Mouse (Mus musculus) cortical plate, adult 2 months (tissue): Measurements from ENCODE around the gene Abhd4. TPM values are rescaled to one million over a fixed set of nuclear protein-coding genes. Genes with fewer than 3 reads are reported as not detected.

ENCODE experiments used
- H3K27ac ChIP-seq: fragments of 200-500 bp; 2 replicates; pipeline ENCODE4 v1.5.1; 2012; ENCODE audit warnings: low read length, control low read depth, inconsistent platforms; ENCODE audit not compliant: insufficient read depth
- H3K4me1 ChIP-seq: fragments of 200-500 bp; 2 replicates; pipeline ENCODE4 v1.6.1; 2011; ENCODE audit warnings: low read length; ENCODE audit not compliant: control insufficient read depth, insufficient read depth
- H3K4me3 ChIP-seq: fragments of 200-500 bp; 2 replicates; pipeline ENCODE4 v1.5.1; 2011; ENCODE audit warnings: mild to moderate bottlenecking, low read length, control low read depth; ENCODE audit not compliant: insufficient read depth
- CTCF ChIP-seq: fragments of 200-500 bp; IDR thresholded peaks from 2 replicates; pipeline ENCODE4 v1.5.1; 2011; ENCODE audit warnings: mild to moderate bottlenecking, control low read depth, low read length; ENCODE audit not compliant: insufficient read depth; ENCODE audit errors: extremely low read depth
- POLR2A ChIP-seq: fragments of 200-500 bp; IDR thresholded peaks from 2 replicates; pipeline ENCODE4 v1.6.1; 2011; ENCODE audit warnings: mild to moderate bottlenecking, low read length, control low read depth; ENCODE audit not compliant: insufficient read depth; ENCODE audit errors: extremely low read depth
- polyA plus RNA-seq: library from polyadenylated mRNA; depleted of rRNA; stranded (reverse); fragments of >200 nt; gene quantifications from 2 replicates; pipeline ENCODE4 v1.2.3, GENCODE M21; 2012

The Abhd4 gene
- polyA plus RNA-seq, 1 experiment = 55.7 TPM

DNA sequence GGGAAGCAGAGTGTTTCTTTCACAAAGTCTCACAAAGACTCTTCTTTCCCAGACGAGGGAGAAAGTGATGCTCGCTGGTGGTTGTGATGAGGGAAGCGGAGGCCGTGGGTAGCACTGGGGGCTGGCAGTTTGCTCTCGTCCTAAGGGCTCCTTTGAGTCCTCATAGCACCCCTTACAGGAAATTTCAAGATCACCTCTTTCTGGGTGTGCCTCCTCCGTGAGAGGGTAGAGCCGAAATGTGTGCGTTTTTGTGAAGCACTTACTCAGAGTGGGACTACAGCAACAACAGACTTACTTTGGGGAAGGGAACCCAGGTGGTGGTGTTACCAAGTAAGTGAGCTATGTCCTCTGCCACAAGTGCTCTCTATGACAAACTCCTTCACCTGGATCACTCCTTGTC is 42.8 kb upstream of the Abhd4 start:
- Histone ChIP-seq H3K4me3 (no peak overlapping the region), H3K4me1 (no peaks in the 10 kb centered on the region; the same call in 1 of the 2 replicates), H3K27ac (no peak overlapping the region)
- TF ChIP-seq CTCF = no peak
- no peak for TF ChIP-seq POLR2A

GRCm38 (mm10) chr14:54211755-54212154 is 42.2 kb upstream of the Abhd4 start:
- Histone ChIP-seq H3K4me3 (no peak overlapping the region), H3K4me1 (no peaks in the 10 kb centered on the region; the same call in 1 of the 2 replicates), H3K27ac (no peak overlapping the region)
- TF ChIP-seq CTCF (no peak), POLR2A (no peak)

DNA sequence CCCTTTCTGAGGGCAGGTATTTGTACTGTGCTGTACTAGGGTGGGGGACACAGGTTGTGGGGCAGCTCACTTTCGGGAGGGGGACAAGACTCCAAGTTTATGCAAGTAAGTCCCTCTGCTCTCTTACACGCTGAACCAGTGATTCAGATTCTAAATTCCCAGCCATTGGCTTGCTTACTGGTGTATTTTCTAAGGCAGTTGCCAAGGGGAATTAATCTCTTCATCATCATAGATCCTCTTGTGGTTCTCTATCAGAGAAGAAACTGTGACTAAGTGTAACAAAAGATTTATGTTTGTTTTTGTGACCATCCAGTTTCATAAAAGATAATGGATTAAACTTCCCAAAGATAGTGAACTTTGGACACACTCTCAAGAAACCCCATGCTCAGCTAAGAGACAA is 40.3 kb upstream of the Abhd4 start:
- no peaks in the 10 kb centered on the region; the same call in 1 of the 2 replicates for H3K4me1 ChIP-seq
- H3K27ac ChIP-seq = no peak overlapping the region
- TF ChIP-seq CTCF (no peak), POLR2A (no peak)
- no peak overlapping the region for H3K4me3 ChIP-seq

- no peaks in the 10 kb centered on the region; the same call in 1 of the 2 replicates for H3K4me1 ChIP-seq
- no peak for TF ChIP-seq CTCF
- TF ChIP-seq POLR2A = no peak
- no peak overlapping the region for H3K4me3 ChIP-seq
- H3K27ac ChIP-seq = no peak overlapping the region
Measured at GRCm38 (mm10) chr14:54214477-54214876, 39.5 kb upstream of the Abhd4 start.

DNA sequence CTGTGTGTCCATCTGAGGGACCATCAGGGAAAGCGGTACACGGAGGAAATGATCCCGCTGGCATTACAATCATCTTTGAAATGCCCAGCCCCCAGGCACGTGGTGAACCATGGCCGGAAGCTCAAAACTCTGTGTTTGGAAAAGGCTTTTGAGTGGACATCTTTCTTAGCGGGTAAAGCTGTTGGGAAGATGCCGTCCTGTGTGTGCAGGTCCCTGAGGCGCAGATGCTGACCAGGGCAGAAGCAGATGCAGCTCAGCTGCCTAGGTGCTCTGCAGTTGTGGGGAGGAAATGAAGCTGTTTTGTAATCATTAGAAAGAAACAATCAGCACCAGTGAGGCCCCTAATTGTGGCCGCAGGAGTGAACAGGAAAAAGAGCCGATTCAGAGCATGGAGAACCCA is 39.1 kb upstream of the Abhd4 start:
- TF ChIP-seq CTCF (no peak), POLR2A (no peak)

DNA sequence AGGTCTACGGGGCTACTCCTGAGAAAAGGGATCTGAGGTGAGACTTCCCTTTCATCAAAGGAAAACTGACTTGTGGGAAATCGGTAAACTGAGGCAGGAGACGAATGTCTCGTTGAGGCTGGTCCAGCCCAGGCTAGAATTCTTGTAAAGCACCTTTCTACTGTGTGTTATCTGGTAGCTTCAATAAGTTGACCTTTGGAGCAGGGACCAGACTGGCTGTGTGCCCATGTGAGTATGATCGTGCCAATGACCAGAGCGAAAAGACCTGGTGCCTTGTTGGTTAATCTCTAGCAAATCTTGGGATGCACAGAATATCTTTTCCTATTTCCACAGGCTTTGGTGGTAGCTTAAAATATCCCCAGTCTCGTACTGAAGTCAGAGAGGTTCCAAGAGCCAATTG is 37.9 kb upstream of the Abhd4 start:
- TF ChIP-seq POLR2A (no peak), CTCF (no peak)
- Histone ChIP-seq H3K4me1 (no peaks in the 10 kb centered on the region; the same call in 1 of the 2 replicates), H3K4me3 (no peak overlapping the region), H3K27ac (no peak overlapping the region)

More for the DNA sequence above, 39.1 kb upstream of the Abhd4 start:
- Histone ChIP-seq H3K27ac (no peak overlapping the region), H3K4me1 (no peaks in the 10 kb centered on the region; the same call in 1 of the 2 replicates), H3K4me3 (no peak overlapping the region)

- Histone ChIP-seq H3K4me3 (no peak overlapping the region), H3K4me1 (no peaks in the 10 kb centered on the region; the same call in 1 of the 2 replicates), H3K27ac (no peak overlapping the region)
- no peak for TF ChIP-seq POLR2A
- no peak for TF ChIP-seq CTCF
Measured at GRCm38 (mm10) chr14:54218233-54218632, 35.8 kb upstream of the Abhd4 start.

DNA sequence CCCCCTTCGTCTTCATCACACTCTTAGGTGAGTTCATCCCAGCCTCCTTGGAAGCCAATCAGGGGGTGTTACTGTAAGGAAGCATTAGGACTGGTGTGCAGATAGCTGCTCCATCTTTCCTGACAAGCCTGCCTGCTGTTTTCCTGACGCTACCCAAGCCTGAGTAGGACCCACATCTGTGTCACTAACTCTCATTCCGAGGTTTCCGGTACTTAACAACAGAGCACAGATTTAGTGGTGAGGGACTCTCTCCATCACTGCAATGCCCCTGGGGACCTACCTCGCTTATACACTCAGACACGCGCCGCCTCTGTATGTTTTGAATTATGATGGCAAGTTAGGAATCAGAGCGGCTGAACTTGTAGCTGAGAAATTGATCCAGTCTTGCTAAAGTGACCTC is 35.3 kb upstream of the Abhd4 start:
- Histone ChIP-seq H3K4me3 (no peak overlapping the region), H3K4me1 (no peaks in the 10 kb centered on the region; the same call in 1 of the 2 replicates)
- TF ChIP-seq POLR2A = no peak

GRCm38 (mm10) chr14:54219256-54219655 is 34.7 kb upstream of the Abhd4 start:
- no peak for TF ChIP-seq CTCF
- no peak for TF ChIP-seq POLR2A
- no peak overlapping the region for H3K4me3 ChIP-seq
- no peak overlapping the region for H3K27ac ChIP-seq
- H3K4me1 ChIP-seq = no peaks in the 10 kb centered on the region; the same call in 1 of the 2 replicates

More for the DNA sequence above, 35.3 kb upstream of the Abhd4 start:
- no peak overlapping the region for H3K27ac ChIP-seq

- Histone ChIP-seq H3K4me1 (no peaks in the 10 kb centered on the region), H3K27ac (no peak overlapping the region), H3K4me3 (no peak overlapping the region)
- TF ChIP-seq POLR2A (no peak), CTCF (no peak)
Measured at GRCm38 (mm10) chr14:54219849-54220248, 34.1 kb upstream of the Abhd4 start.
